Mouse (Mus musculus) left cerebral cortex, postnatal 4 days (tissue): ENCODE data around the gene C8a. TPM values are rescaled to one million over a fixed set of nuclear protein-coding genes. Genes with fewer than 3 reads are reported as not detected.

Experiments used
- DNase-seq: peaks from one replicate; pipeline ENCODE4 v3.0.0-alpha.2; 2022
- intact Hi-C: fragments of 180-260 bp; cut with DNase I; formaldehyde crosslinking; loops from one replicate; pipeline ENCODE4 v1.15.1; 2025
- total RNA-seq, 2 experiments: library from RNA; stranded (reverse); gene quantifications; 2 replicates each; pipeline ENCODE4 v1.2.3; 2021

Gene C8a
- total RNA-seq, 2 experiments from 2014 or later: not detected

DNA sequence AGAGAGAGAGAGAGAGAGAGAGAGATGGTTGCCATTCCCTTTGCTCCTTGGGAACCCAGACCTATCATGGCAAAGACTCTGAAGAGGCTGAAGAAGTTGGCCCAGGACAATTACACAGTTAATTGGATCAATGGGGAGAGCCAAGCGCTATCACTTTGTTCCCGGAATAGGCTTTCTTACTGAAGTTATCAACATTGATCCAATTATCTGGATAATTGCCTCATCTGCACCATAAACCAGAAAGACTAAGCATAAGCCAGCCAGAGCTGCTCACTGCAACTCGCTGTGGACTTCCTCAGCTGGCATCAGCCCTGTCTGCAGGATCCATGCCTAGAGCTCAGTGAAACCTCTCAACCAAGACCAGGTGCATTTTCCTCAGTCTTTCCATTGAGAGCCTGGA lies 100.6 kb downstream of the C8a start:
- no peak for DNase-seq
- intact Hi-C loops: no loop called here

- no peak for DNase-seq
- intact Hi-C loops: no loop called here
Measured at GRCm38 (mm10) chr4:104770331-104770730, 105.9 kb downstream of the C8a start.

- intact Hi-C loops: no loop called here
- DNase-seq: no peak
Measured at GRCm38 (mm10) chr4:104769602-104770001, 106.6 kb downstream of the C8a start.

DNA sequence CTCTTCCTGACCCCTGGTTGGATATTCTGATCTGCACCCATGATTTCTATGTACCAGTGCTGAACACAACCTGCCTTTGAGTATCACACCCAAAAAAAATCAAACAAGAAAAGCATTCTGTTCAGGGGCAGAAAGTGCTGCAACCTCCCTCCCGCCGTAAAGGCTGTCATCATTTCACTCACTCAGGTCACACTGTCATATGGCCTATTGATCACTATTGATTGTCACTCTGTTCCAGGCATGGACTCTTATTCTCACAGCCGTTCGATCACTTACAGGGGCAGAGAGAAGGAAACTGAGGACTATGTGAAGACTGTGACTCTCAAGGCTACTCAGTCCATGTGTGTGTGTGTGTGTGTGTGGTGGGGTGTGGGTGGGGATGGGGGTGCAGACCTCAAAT lies 108.0 kb downstream of the C8a start:
- intact Hi-C loops: no loop called here
- no peak for DNase-seq

DNA sequence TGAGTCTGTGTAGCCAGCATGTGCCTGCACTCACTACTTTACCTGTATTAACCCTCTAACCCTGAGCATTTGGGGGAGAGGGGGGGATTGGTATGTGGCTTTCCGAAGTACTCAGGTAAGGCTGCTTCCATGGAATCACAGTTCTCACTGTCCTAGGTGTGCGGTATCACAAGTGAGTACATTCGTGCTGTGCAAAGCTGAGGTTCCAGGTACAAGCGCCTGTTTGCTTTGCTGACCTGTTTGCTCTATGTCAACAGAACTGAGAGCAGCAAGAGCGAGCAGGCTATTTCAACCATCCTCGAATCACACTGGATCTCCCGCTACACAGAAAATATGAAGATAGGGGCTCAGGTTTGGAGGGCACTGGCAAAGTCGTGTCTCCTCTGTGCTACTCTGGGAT lies 110.1 kb downstream of the C8a start, which contains the start of gene C8b:
C8b (plus strand) TSS at position 253 of the 400 bp plus-strand sequence.
- DNase-seq: no peak
- intact Hi-C loops: no loop called here

Other genes starting within 250 kb of the C8a start
- gene C8b, start 110.1 kb downstream of the C8a start, total RNA-seq: under 1 TPM; 0.38 to 0.44 TPM
- gene Gm17662, start 19.1 kb downstream of the C8a start, total RNA-seq: not detected
- gene Fyb2, start 37.1 kb upstream of the C8a start, total RNA-seq: under 1 TPM; 0.50 to 0.74 TPM
- gene Prkaa2, start 233.5 kb upstream of the C8a start, total RNA-seq: 10 to 100 TPM; 35.5 to 40.7 TPM